ENCODE assay signal across 25 mouse cellular contexts in genomic region chr6:53207361-53207760, GRCm38 (mm10).
A peak's percentile ranks its signal among the peaks of the same experiment; 100 is the strongest.
DNase-seq lines count a peak whose midpoint lies in the region; ATAC-seq and TF ChIP-seq lines count a peak whose summit lies in the region.
"Had no signal": no experiment of that assay in that cellular context is flagged by ENCODE, and none has a peak within 500 bp of the region (broad histone marks: within the 10 kb centered on the region; RNA-seq: fewer than 3 reads in every experiment).

No protein-coding gene starts in this region.

- POLR2A ChIA-PET in Patski (lab: Charles Lee) = interaction anchor here (0.5 to 1.5 kb wide), 2 partner anchors 20 to 106 kb away, joined by 3 to 4 read pairs; no protein-coding TSS in a partner anchor

- ATAC-seq in Patski = peak; percentile 30
- ATAC-seq: activated CD4-positive, CD25-positive, alpha-beta regulatory T cell, adult 4 months; forebrain, embryonic 14.5 days; forebrain, embryonic 16.5 days had no signal

- WGBS in kidney, adult 2 months = 58% methylated on average over 2 of the region's 2 CpGs
- WGBS in limb, embryonic 10.5 days = 67% methylated on average over 2 of the region's 2 CpGs

- H3K27ac ChIP-seq in kidney, adult 2 months (ENCODE audit: insufficient read depth, low read depth, low read length) = no peak overlapping the region
- H3K27ac ChIP-seq in limb, embryonic 10.5 days = no peak overlapping the region
- H3K27ac ChIP-seq: embryonic facial prominence, embryonic 13.5 days; embryonic facial prominence, embryonic 15.5 days; forebrain, embryonic 10.5 days; forebrain, embryonic 12.5 days had no signal

- CTCF ChIA-PET in Patski (lab: Charles Lee) = no interaction called here

- no peaks in the 10 kb centered on the region for H3K36me3 ChIP-seq in kidney, adult 2 months (ENCODE audit: control insufficient read depth, insufficient read depth, low read length)
- H3K36me3 ChIP-seq in limb, embryonic 10.5 days = no peaks in the 10 kb centered on the region
- H3K36me3 ChIP-seq: embryonic facial prominence, embryonic 13.5 days; embryonic facial prominence, embryonic 15.5 days; forebrain, embryonic 10.5 days; forebrain, embryonic 12.5 days had no signal

- no peak overlapping the region for H3K4me3 ChIP-seq in kidney, adult 2 months (ENCODE audit: insufficient read depth, low read depth, low read length)
- H3K4me3 ChIP-seq in limb, embryonic 10.5 days = no peak overlapping the region
- H3K4me3 ChIP-seq: embryonic facial prominence, embryonic 13.5 days; embryonic facial prominence, embryonic 15.5 days; erythroblast, embryonic 14.5 days; forebrain, embryonic 10.5 days; forebrain, embryonic 12.5 days had no signal

- H3K27me3 ChIP-seq in kidney, adult 2 months (replicated peaks; ENCODE audit: control insufficient read depth, insufficient read depth, low read length) = no peaks in the 10 kb centered on the region
- no peaks in the 10 kb centered on the region for H3K27me3 ChIP-seq in Patski
- no peaks in the 10 kb centered on the region for H3K27me3 ChIP-seq in limb, embryonic 10.5 days (ENCODE audit: low read depth, poor library complexity, severe bottlenecking)
- H3K27me3 ChIP-seq: embryonic facial prominence, embryonic 13.5 days; embryonic facial prominence, embryonic 15.5 days; forebrain, embryonic 12.5 days had no signal

- no peak for TF ChIP-seq CTCF in kidney, adult 2 months (conservative IDR thresholded peaks at IDR 0.05; ENCODE audit: insufficient read depth, insufficient read length, low read depth, low read length)
- no peak for TF ChIP-seq CTCF in Patski (IDR thresholded peaks at IDR 0.05)

- H3K9me3 ChIP-seq in limb, embryonic 10.5 days (replicated peaks) = no peaks in the 10 kb centered on the region
- H3K9me3 ChIP-seq: embryonic facial prominence, embryonic 13.5 days; embryonic facial prominence, embryonic 15.5 days; forebrain, embryonic 10.5 days; forebrain, embryonic 12.5 days had no signal

- peak; percentile 37 for DNase-seq in kidney, adult 2 months
- DNase-seq in kidney, adult 18-20 months = no peak
- peak; percentile 34 for DNase-seq in kidney, adult 9 months
- DNase-seq in kidney, adult 11 months = no peak
- DNase-seq in Patski (ENCODE audit: low read depth, low spot score) = no peak
- peak; percentile 25 for DNase-seq in limb, embryonic 10.5 days (ENCODE audit: low spot score)
- DNase-seq in cerebellum, postnatal 14 days = no peak
- no peak for DNase-seq in lung, adult 18-20 months
- DNase-seq: adrenal gland, adult 8-10 months; adrenal gland, postnatal 14 days; adrenal gland, postnatal 36 days; cerebellum, adult 11-12 months; cerebellum, adult 2 months; cerebellum, adult 9-10 months; cerebellum, postnatal 10 days; cerebellum, postnatal 36 days; embryo, embryonic 11 days had no signal

- in situ Hi-C loops in Patski (cut with MboI; ENCODE audit: low pct_unique_long_range_greater_than_20kb) = no loop called here

- TF ChIP-seq POLR2A in kidney, adult 2 months (IDR thresholded peaks at IDR 0.05; ENCODE audit: low read depth, low read length) = no peak

- H3K4me1 ChIP-seq in kidney, adult 2 months (ENCODE audit: control insufficient read depth, insufficient read depth, low read length) = peaks cover 14% of the 10 kb centered on the region
- H3K4me1 ChIP-seq in limb, embryonic 10.5 days = peaks cover 27% of the 10 kb centered on the region

Comparison
In these comparisons a context has a peak if more than half of its experiments do, and no peak if none do; other contexts are left out.
1. DNase-seq: peak in kidney, adult 2 months (single experiment), kidney, adult 9 months (single experiment) and limb, embryonic 10.5 days (single experiment); none in kidney, adult 18-20 months (single experiment), kidney, adult 11 months (single experiment), Patski (single experiment), cerebellum, postnatal 14 days (0 of 2) and lung, adult 18-20 months (0 of 2).